Mouse (Mus musculus): ENCODE results near the gene Irf4.
A peak's percentile ranks its signal among the peaks of the same experiment; 100 is the strongest.

GRCm38 (mm10) chr13:30749021-30749556 is at the start of gene Irf4:
- no peak for TF ChIP-seq CTCF (IDR thresholded peaks at IDR 0.05; ENCODE audit: borderline replicate concordance, control insufficient read depth, extremely low read depth, insufficient read depth, low read length, poor library complexity)
- 0 out of 2 replicates have a peak, but pooled peaks have one; percentile 21 for TF ChIP-seq POLR2A (IDR thresholded peaks at IDR 0.05; ENCODE audit: control insufficient read depth, extremely low read depth, insufficient read depth, low read length, poor library complexity)

Data from thymus, adult 2 months (tissue).